Mouse (Mus musculus) skeletal muscle tissue, adult 2 months (tissue): ENCODE results near the gene Zfp324.

Experiments used
- DNase-seq: peaks from one replicate; pipeline ENCODE4 v3.0.0-alpha.2; 2012; ENCODE audit warnings: low read depth, low spot score

Zfp324 gene

DNA sequence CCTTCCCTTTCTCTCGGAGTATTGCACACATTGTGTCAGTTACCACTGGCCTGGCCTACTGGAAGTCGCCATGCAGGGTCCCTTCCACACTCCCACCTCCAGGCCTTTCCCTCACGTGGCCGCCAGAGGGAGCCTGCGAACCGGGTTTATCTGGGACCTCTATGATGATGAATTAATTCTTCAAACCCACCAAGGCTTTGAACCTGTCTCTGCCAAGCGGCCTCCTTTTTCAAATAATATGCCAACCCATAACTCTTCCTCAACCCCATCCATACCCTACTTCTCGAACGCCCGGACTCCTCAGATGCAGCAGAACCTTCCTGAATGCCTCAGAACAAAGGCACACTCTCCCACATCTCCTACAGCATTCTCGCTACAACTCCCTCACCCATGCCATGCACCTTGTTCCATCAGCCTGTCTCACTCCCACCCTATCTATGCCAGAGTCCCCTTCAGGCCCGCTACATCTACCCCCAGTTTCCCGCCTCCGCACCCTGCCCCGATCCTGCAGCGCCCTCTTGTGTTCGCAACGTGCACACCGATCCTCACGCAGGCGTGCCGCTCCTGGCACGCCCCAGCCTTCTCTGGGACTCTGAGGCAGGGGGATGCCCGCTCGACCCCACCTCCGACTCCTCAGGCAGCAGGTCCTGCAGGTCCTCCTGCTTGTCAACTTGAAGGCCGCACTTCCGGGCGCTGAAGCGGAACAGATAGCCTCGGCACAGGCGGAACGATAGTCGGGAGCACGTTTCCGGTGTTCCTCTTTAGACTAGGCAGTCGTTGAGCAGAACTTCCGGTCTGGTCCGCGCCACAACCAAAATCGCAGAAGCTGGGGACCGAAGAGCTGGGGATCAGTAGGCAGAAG lies 43.7 kb downstream of the Zfp324 start:
- DNase-seq = peak; percentile 89

DNA sequence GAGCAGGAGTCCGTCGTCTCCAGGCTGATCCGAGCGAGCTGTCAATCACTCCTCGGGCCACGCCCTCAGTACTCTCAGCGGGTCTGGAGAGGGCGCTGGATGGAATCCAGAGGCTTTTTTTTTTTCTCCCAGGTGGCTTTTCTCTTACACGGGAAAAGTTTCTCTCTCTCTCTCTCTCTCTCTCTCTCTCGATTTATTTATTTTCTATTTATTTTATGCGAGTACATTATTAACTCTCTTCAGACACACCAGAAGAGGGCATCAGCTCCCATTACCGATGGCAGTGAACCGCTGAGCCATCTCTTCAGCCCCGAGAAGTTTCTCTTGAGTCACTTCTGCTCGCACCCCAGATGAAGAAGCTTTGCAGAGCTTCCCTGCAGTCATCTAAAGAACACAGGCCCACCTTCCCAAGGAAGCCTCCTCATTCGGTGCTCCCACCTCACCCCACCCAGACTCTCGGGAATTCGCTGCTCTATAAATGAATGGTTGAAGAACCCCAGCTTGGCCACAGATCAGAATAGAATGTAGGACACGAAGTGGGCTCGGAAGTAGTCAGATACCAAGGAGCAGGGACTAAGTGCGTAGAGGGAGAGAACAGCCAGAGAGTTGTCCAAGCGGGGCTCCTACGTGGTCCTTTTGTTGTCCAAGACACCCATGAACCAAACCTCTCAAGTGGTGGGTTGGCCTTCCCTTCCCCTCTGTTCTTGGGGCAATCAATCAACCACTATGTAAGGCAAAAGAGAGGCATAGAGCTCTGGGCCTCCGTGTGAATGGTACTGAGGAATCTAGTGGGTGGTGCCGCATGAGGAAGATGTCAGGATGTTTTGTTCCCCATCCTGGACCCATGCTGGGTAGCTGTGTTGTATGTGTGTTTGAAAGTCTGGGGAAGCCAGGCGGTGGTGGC lies 44.6 kb downstream of the Zfp324 start, which contains the start of gene Zbtb45:
Gene Zbtb45, minus strand, starts transcription at position 30 of the 904 bp plus-strand sequence.
- DNase-seq = no peak

DNA sequence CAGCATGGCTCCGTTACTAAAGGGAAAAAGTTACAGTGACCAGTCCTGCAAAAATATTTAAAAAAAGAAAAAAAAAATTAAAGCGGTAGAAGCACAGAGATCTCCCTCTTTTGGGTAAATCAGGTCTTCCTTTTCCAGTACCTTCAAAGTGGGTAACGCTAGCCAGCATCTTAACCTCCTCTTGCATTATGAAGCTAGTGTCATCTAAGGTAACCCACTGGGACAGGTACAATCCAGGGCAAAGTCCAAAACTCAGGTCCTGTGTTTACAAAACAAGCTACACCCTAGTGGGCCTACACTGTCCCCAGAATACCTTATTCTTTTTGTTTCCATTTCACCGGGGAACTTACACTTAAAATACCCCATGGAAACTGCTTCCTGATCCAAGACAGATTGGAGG lies 48.0 kb downstream of the Zfp324 start:
- DNase-seq = no peak

DNA sequence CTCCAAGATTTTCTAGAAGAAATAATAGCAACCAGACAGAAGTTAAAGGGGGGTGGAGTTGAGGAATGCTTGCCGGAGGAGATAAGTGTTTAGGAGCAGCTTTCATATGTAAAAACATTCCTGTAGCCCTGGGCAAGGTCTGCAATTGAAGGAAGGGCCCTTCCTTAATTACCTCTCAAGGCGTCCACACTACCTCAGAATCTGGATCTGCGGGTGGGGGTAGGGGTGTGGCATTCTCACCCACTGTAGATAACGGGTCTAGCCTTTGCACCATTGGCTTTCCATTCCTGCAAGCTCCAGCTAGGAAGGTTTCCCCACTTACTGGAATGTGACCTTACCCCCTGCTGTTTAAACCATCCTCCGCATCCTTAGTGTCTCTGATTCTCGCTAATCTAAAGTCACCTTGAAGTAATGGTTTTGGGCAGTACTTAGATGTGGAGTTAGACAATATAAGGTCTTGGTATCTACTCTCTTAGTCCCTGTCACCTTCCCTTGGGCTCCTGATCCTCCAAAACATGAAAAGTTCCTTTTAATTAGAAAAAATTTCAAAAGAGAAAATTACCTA lies 48.7 kb downstream of the Zfp324 start:
- DNase-seq = no peak

DNA sequence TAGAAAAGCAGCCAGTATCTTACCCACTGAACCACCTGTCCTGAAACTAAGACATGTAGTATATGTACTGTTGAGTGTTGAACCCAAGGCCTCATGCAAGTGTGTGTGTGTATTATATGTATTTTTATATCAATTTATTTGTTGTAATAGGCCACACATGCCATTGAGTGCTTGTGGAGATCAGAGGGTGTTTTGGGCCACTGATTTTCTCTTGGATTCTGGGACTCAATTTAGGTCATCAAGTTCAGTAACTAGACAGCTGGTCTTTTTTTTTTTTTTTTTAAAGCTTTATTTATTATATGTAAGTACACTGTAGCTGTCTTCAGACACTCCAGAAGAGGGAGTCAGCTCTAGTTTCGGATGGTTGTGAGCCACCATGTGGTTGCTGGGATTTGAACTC lies 49.6 kb downstream of the Zfp324 start:
- no peak for DNase-seq

DNA sequence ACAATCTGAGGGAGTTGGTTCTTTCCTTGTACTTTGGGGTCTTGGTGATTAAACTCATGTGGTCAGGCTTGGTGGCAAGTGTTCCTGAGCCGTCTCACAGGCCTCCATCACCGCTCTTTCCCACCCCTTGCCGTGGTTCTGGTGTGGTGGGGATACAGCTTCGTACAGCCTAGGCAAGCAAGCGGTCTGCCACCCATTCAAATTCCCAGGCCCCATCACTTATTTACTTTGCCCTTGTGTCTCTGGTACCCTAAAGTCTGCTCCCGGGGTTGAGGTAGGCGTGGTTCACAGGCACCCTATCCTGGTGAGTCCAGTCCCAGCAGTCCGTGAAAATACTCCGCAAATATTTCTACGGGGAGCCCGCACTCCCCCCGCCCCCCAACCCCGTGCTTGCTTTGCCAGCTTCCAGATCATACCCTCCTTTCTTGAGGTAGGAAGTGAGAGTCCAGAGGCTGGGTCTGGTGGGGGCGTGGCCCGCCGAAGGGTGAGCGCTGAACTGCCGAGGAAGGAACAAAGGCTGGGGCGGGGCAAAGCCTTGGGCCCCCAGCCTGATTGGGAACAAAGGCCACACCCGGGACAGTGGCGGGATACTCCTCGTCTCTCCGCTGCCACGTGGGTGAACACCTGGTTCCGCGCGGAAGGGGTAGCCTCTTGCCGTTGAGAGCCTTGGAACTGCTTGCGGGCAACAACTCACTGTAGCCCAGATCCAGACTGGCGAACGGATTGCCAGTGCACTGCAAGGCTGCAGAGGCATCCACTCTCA lies 57.3 kb downstream of the Zfp324 start:
- DNase-seq = peak; percentile 30
